Mouse (Mus musculus): ENCODE data around the gene Tbc1d9.

DNA sequence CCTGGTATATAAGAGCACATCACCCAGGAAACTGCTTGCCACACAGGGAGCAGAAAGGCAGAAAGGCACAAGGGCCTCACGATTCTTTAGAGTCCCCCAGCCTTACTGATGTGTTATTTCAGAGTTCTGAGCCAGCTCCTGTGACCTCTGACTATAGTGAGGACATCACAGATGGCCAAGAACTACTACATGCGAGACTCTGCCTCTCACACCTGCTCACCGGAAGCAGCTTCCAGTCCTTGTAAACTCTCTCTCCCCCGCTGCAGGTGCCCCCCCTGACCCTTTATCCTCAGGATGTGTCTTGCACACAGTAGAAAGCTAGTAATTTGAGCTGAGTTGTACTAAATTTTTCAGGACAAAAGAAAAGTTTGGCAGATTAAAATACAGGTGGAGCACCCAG lies 44.4 kb downstream of the Tbc1d9 start:
- TF ChIP-seq CTCF (IDR thresholded peaks at IDR 0.05; ENCODE audit: low read depth) = no peak
- no peak for TF ChIP-seq EP300 (IDR thresholded peaks at IDR 0.05; ENCODE audit: low read depth)
